Mouse (Mus musculus) liver, postnatal 0 days (tissue): ENCODE measurements at regions not wholly inside any gene's neighbourhood (a gene's known extent, or its start where the extent isn't known, plus 50 kb on each side); places are given as distances from the start of the nearest gene placed in this dataset.

Source experiments
- ATAC-seq: fragments of 200-750 bp; cut with Nextera tagmentation; 2 replicates; pipeline ENCODE4 v1.8.0; 2017; ENCODE audit warnings: mild to moderate bottlenecking, moderate library complexity
- DNase-seq: peaks from one replicate; pipeline ENCODE4 v3.0.0-alpha.2; 2016
- H3K27ac ChIP-seq: fragments of 300-500 bp; sonication (generic); 2 replicates; pipeline ENCODE4 v1.5.1; 2014; ENCODE audit warnings: antibody characterized with exemption, moderate library complexity, mild to moderate bottlenecking, low read depth
- H3K27me3 ChIP-seq: fragments of 300-500 bp; sonication (generic); 2 replicates; pipeline ENCODE4 v1.6.1; 2014; ENCODE audit warnings: low read length, control low read depth, mixed read lengths; ENCODE audit not compliant: insufficient read depth
- H3K36me3 ChIP-seq: fragments of 300-500 bp; sonication (generic); replicated peaks from 2 replicates; pipeline ENCODE4 v1.6.1; 2014; ENCODE audit warnings: mild to moderate bottlenecking, control low read depth, low read length, moderate library complexity, mixed read lengths; ENCODE audit not compliant: insufficient read depth
- H3K4me1 ChIP-seq: fragments of 300-500 bp; sonication (generic); 2 replicates; pipeline ENCODE4 v1.6.1; 2014; ENCODE audit warnings: antibody characterized with exemption, mild to moderate bottlenecking, control low read depth; ENCODE audit not compliant: insufficient read depth
- H3K4me2 ChIP-seq: fragments of 300-500 bp; sonication (generic); 2 replicates; pipeline ENCODE4 v1.6.1; 2014; ENCODE audit warnings: low read depth, mild to moderate bottlenecking, low read length, moderate library complexity, mixed read lengths
- H3K4me3 ChIP-seq: fragments of 300-500 bp; sonication (generic); 2 replicates; pipeline ENCODE4 v1.5.1; 2014; ENCODE audit warnings: low read depth, low read length
- H3K9ac ChIP-seq: fragments of 300-500 bp; sonication (generic); replicated peaks from 2 replicates; pipeline ENCODE4 v1.6.1; 2014; ENCODE audit warnings: mild to moderate bottlenecking, moderate library complexity
- H3K9me3 ChIP-seq: fragments of 300-500 bp; sonication (generic); 2 replicates; pipeline ENCODE4 v1.6.1; 2016; ENCODE audit warnings: mild to moderate bottlenecking, control low read depth, low read length, mixed read lengths
- CTCF ChIP-seq: sonication (generic); IDR thresholded peaks from 2 replicates; pipeline ENCODE4 v1.5.1; 2016; ENCODE audit warnings: antibody characterized with exemption, low read depth
- EP300 ChIP-seq: IDR thresholded peaks from 2 replicates; pipeline ENCODE4 v1.6.1; 2016; ENCODE audit warnings: antibody characterized with exemption, low read depth, mild to moderate bottlenecking
- WGBS: fragments of 180-500 bp; shearing (Covaris S2); extraction: QIAGEN DNeasy Blood & Tissue Kit; methylation state at CpG from one replicate; pipeline ENCODE4 v1.1.7; 2014; ENCODE audit not compliant: insufficient replicate concordance; 5-methylcytosine and 5-hydroxymethylcytosine counted together

GRCm38 (mm10) chr8:89383781-89384180, 339.8 kb upstream of the Sall1 start:
- DNase-seq (no peak), ATAC-seq (no peak)
- Histone ChIP-seq H3K9ac (no peak overlapping the region), H3K9me3 (0 out of 2 replicates have a peak, but pooled peaks cover 2% of the 10 kb centered on the region), H3K4me3 (no peak overlapping the region), H3K4me1 (no peaks in the 10 kb centered on the region), H3K27me3 (0 out of 2 replicates have a peak, but pooled peaks cover 3% of the 10 kb centered on the region), H3K36me3 (no peaks in the 10 kb centered on the region), H3K4me2 (no peak overlapping the region), H3K27ac (no peak overlapping the region)
- 75% methylated on average over 5 of the region's 5 CpGs for WGBS
- TF ChIP-seq CTCF, result no peak
- no peak for TF ChIP-seq EP300

- Histone ChIP-seq H3K4me1 (no peaks in the 10 kb centered on the region), H3K9ac (no peak overlapping the region), H3K27me3 (0 out of 2 replicates have a peak, but pooled peaks cover 3% of the 10 kb centered on the region), H3K4me3 (no peak overlapping the region), H3K9me3 (0 out of 2 replicates have a peak, but pooled peaks cover 2% of the 10 kb centered on the region), H3K36me3 (no peaks in the 10 kb centered on the region), H3K27ac (no peak overlapping the region), H3K4me2 (no peak overlapping the region)
- no peak for TF ChIP-seq EP300
- TF ChIP-seq CTCF, result no peak
- ATAC-seq (no peak), DNase-seq (no peak)
- 57% methylated on average over 9 of the region's 9 CpGs for WGBS
These were observed 338.8 kb upstream of the Sall1 start for GRCm38 (mm10) chr8:89382538-89383380.

- Histone ChIP-seq H3K4me1 (no peaks in the 10 kb centered on the region), H3K4me3 (no peak overlapping the region), H3K9me3 (0 out of 2 replicates have a peak, but pooled peaks cover 2% of the 10 kb centered on the region), H3K27me3 (0 out of 2 replicates have a peak, but pooled peaks cover 3% of the 10 kb centered on the region), H3K4me2 (no peak overlapping the region), H3K36me3 (no peaks in the 10 kb centered on the region), H3K9ac (no peak overlapping the region), H3K27ac (no peak overlapping the region)
- WGBS, result 79% methylated on average over 9 of the region's 9 CpGs
- DNase-seq (no peak), ATAC-seq (no peak)
- TF ChIP-seq CTCF, result no peak
- TF ChIP-seq EP300, result no peak
These were observed 336.5 kb upstream of the Sall1 start for GRCm38 (mm10) chr8:89380436-89380835.

GRCm38 (mm10) chr8:89372761-89373160, 328.8 kb upstream of the Sall1 start:
- Histone ChIP-seq H3K27ac (no peak overlapping the region), H3K9me3 (no peaks in the 10 kb centered on the region), H3K27me3 (no peaks in the 10 kb centered on the region), H3K9ac (no peak overlapping the region), H3K4me3 (no peak overlapping the region), H3K4me2 (no peak overlapping the region), H3K36me3 (no peaks in the 10 kb centered on the region), H3K4me1 (peaks cover 7% of the 10 kb centered on the region)
- DNase-seq (no peak), ATAC-seq (0 out of 2 replicates have a peak, but pooled peaks have one; percentile 12)
- 76% methylated on average over 3 of the region's 3 CpGs for WGBS
- TF ChIP-seq EP300 (no peak), CTCF (no peak)

GRCm38 (mm10) chr8:89371773-89372132, 327.8 kb upstream of the Sall1 start:
- no peak for ATAC-seq
- WGBS, result 58% methylated on average over 4 of the region's 4 CpGs
- no peak for TF ChIP-seq EP300
- TF ChIP-seq CTCF, result no peak
- no peak overlapping the region for H3K27ac ChIP-seq
- peaks cover 7% of the 10 kb centered on the region for H3K4me1 ChIP-seq
- no peaks in the 10 kb centered on the region for H3K27me3 ChIP-seq
- no peak overlapping the region for H3K4me3 ChIP-seq
- H3K9me3 ChIP-seq, result no peaks in the 10 kb centered on the region
- H3K36me3 ChIP-seq, result no peaks in the 10 kb centered on the region
- H3K4me2 ChIP-seq, result no peak overlapping the region
- H3K9ac ChIP-seq, result no peak overlapping the region
- no peak for DNase-seq

- WGBS, result 58% methylated on average over 20 of the region's 20 CpGs
- H3K4me1 ChIP-seq, result peaks cover 7% of the 10 kb centered on the region
- ATAC-seq, result no peak
- no peak for DNase-seq
- no peak overlapping the region for H3K4me2 ChIP-seq
- TF ChIP-seq CTCF, result no peak
- no peaks in the 10 kb centered on the region for H3K27me3 ChIP-seq
- no peak overlapping the region for H3K4me3 ChIP-seq
- H3K9me3 ChIP-seq, result no peaks in the 10 kb centered on the region
- no peak overlapping the region for H3K9ac ChIP-seq
- no peak overlapping the region for H3K27ac ChIP-seq
- H3K36me3 ChIP-seq, result no peaks in the 10 kb centered on the region
These were observed 327.1 kb upstream of the Sall1 start for GRCm38 (mm10) chr8:89370816-89371772.
